Mouse (Mus musculus) C2C12 (cell line): ENCODE data around the gene Rundc3b.

Experiments
- CTCF ChIP-seq: IDR thresholded peaks from one replicate; pipeline ENCODE4 v1.5.1; 2011; ENCODE audit not compliant: control insufficient read depth, insufficient read depth, insufficient read length
- MAX ChIP-seq: IDR thresholded peaks from one replicate; pipeline ENCODE4 v1.6.1; 2011; ENCODE audit warnings: mild to moderate bottlenecking, control low read depth

- TF ChIP-seq MAX (no peak), CTCF (no peak)
Measured at GRCm38 (mm10) chr5:8632901-8633300, 10.1 kb upstream of the Rundc3b start.
